Mouse (Mus musculus) thymus, adult 2 months (tissue): Measurements from ENCODE around the gene Cpeb1.

Experiments
- CTCF ChIP-seq: fragments of 200-500 bp; IDR thresholded peaks from 2 replicates; pipeline ENCODE4 v1.5.1; 2012; ENCODE audit warnings: mild to moderate bottlenecking, control low read depth, low read length, moderate library complexity, borderline replicate concordance; ENCODE audit not compliant: control insufficient read depth, poor library complexity, insufficient read depth; ENCODE audit errors: extremely low read depth
- POLR2A ChIP-seq: fragments of 200-500 bp; IDR thresholded peaks from 2 replicates; pipeline ENCODE4 v1.6.1; 2012; ENCODE audit warnings: mild to moderate bottlenecking, low read length, control low read depth, moderate library complexity; ENCODE audit not compliant: control insufficient read depth, poor library complexity, insufficient read depth; ENCODE audit errors: extremely low read depth

GRCm38 (mm10) chr7:81367946-81368345 is 87.3 kb downstream of the Cpeb1 start:
- TF ChIP-seq CTCF = no peak
- no peak for TF ChIP-seq POLR2A
